8 mouse cellular contexts compared by ENCODE assay signal in genomic region chr7:25248018-25248647, GRCm38 (mm10). TPM values are rescaled to one million over a fixed set of nuclear protein-coding genes. Genes with fewer than 3 reads are reported as not detected.
DNase-seq lines count a peak whose midpoint lies in the region; ATAC-seq lines count a peak whose summit lies in the region.

No protein-coding gene starts in this region.

- H3K27me3 ChIP-seq in hindbrain, embryonic 11.5 days (ENCODE audit: control insufficient read depth, insufficient read depth, low read length) = no peaks in the 10 kb centered on the region
- no peaks in the 10 kb centered on the region for H3K27me3 ChIP-seq in midbrain, embryonic 12.5 days

- no peaks in the 10 kb centered on the region for H3K36me3 ChIP-seq in hindbrain, embryonic 11.5 days (ENCODE audit: control insufficient read depth, insufficient read depth, low read length)
- peaks cover 19% of the 10 kb centered on the region for H3K36me3 ChIP-seq in midbrain, embryonic 12.5 days

- H3K27ac ChIP-seq in hindbrain, embryonic 11.5 days (ENCODE audit: low read depth, low read length) = peak overlapping the region; percentile 89
- H3K27ac ChIP-seq in midbrain, embryonic 12.5 days (replicated peaks) = peak overlapping the region; percentile 89

- intact Hi-C loops in left cerebral cortex, postnatal 14 days (cut with DNase I) = loop anchor here (2.0 kb wide), 1 partner anchor 31 kb away; no protein-coding TSS in a partner anchor

- H3K4me2 ChIP-seq in hindbrain, embryonic 11.5 days (replicated peaks; ENCODE audit: low read depth, low read length) = peak overlapping the region; percentile 94
- peak overlapping the region; percentile 92 for H3K4me2 ChIP-seq in midbrain, embryonic 12.5 days (replicated peaks)

- 0 out of 2 replicates have a peak, but pooled peaks have one; percentile 19 for ATAC-seq in hindbrain, embryonic 11.5 days (ENCODE audit: low FRiP score)
- ATAC-seq in midbrain, embryonic 12.5 days (ENCODE audit: low FRiP score, low read depth) = peak; percentile 16; the same call in 1 of the 2 replicates

- WGBS in hindbrain, embryonic 11.5 days = 1% methylated on average over 18 of the region's 18 CpGs
- WGBS in midbrain, embryonic 12.5 days = under 1% methylated on average over 18 of the region's 18 CpGs

- H3K9me3 ChIP-seq in hindbrain, embryonic 11.5 days (ENCODE audit: control insufficient read depth, low read length) = no peaks in the 10 kb centered on the region
- H3K9me3 ChIP-seq in midbrain, embryonic 12.5 days = no peaks in the 10 kb centered on the region

- peaks cover 12% of the 10 kb centered on the region for H3K4me1 ChIP-seq in hindbrain, embryonic 11.5 days (replicated peaks; ENCODE audit: control insufficient read depth, insufficient read depth, low read length)
- H3K4me1 ChIP-seq in midbrain, embryonic 12.5 days = peaks cover 50% of the 10 kb centered on the region

- peak; percentile 74 to 84 for DNase-seq in adrenal gland, adult (ENCODE audit: inconsistent age in 2 of 2, low spot score in 1 of 2)
- no peak for DNase-seq in adrenal gland, adult 8-10 months
- DNase-seq in Muller cell, postnatal 12 days (ENCODE audit: inconsistent ontology term) = peak; percentile 82
- DNase-seq in fibroblast of lung, adult 2 months (ENCODE audit: low read depth) = peak; percentile 45
- peak; percentile 53 for DNase-seq in hindbrain, embryonic 11.5 days (ENCODE audit: low spot score)
- peak; percentile 81 to 88 for DNase-seq in left cerebral cortex, postnatal 14 days (ENCODE audit: low spot score in 2 of 2)
- peak; percentile 73 for DNase-seq in testis, postnatal 10 days (ENCODE audit: low spot score)

- H3K9ac ChIP-seq in hindbrain, embryonic 11.5 days (ENCODE audit: low read depth, low read length) = peak overlapping the region; percentile 79
- H3K9ac ChIP-seq in midbrain, embryonic 12.5 days (replicated peaks) = peak overlapping the region; percentile 83

- H3K4me3 ChIP-seq in hindbrain, embryonic 11.5 days (ENCODE audit: low read depth, low read length) = peak overlapping the region; percentile 90
- peak overlapping the region; percentile 90 for H3K4me3 ChIP-seq in midbrain, embryonic 12.5 days

RNA-seq across cellular contexts. Expression of gene Erf, which starts 2.4 kb away (rescaled TPM):
- total RNA-seq in adrenal gland, adult 8-10 months (2022) = 10 to 100 TPM; 23.6 to 29.4 (median 27.2) TPM
- polyA plus RNA-seq in hindbrain, embryonic 11.5 days (2014; fragmentation: Nextera tagmentation; extraction: Ambion mirVana) = 12.8 and 14.2 TPM in 2 replicates
- total RNA-seq in left cerebral cortex, postnatal 14 days (2021) = 10 to 100 TPM; 68.6 to 70.7 TPM
- 8.8 and 10.0 TPM in 2 replicates for polyA plus RNA-seq in midbrain, embryonic 12.5 days (2016; fragmentation: Nextera tagmentation; extraction: Ambion mirVana)

RNA-seq across cellular contexts. Expression of gene Gsk3a, which starts 10.5 kb away (rescaled TPM):
- total RNA-seq in adrenal gland, adult 8-10 months (2022) = 100 to 1,000 TPM in 3 of 4 experiments, 10 to 100 TPM in 1; 99.2 to 107 (median 104) TPM
- 14.1 and 16.1 TPM in 2 replicates for polyA plus RNA-seq in hindbrain, embryonic 11.5 days (2014; fragmentation: Nextera tagmentation; extraction: Ambion mirVana)
- total RNA-seq in left cerebral cortex, postnatal 14 days (2021) = 100 to 1,000 TPM; 201 to 203 TPM
- 17.9 and 19.0 TPM in 2 replicates for polyA plus RNA-seq in midbrain, embryonic 12.5 days (2016; fragmentation: Nextera tagmentation; extraction: Ambion mirVana)

RNA-seq across cellular contexts. Expression of gene Cic, which starts 19.4 kb away (rescaled TPM):
- 100 to 1,000 TPM; 118 to 195 (median 151) TPM for total RNA-seq in adrenal gland, adult 8-10 months (2022)
- 25.4 and 39.0 TPM in 2 replicates for polyA plus RNA-seq in hindbrain, embryonic 11.5 days (2014; fragmentation: Nextera tagmentation; extraction: Ambion mirVana)
- 100 to 1,000 TPM; 246 to 255 TPM for total RNA-seq in left cerebral cortex, postnatal 14 days (2021)
- 39.4 and 40.8 TPM in 2 replicates for polyA plus RNA-seq in midbrain, embryonic 12.5 days (2016; fragmentation: Nextera tagmentation; extraction: Ambion mirVana)

RNA-seq across cellular contexts. Expression of gene Zfp526, which starts 26.9 kb away (rescaled TPM):
- 10 to 100 TPM; 11.7 to 16.1 (median 14.2) TPM for total RNA-seq in adrenal gland, adult 8-10 months (2022)
- polyA plus RNA-seq in hindbrain, embryonic 11.5 days (2014; fragmentation: Nextera tagmentation; extraction: Ambion mirVana) = 2.9 and 3.9 TPM in 2 replicates
- 10 to 100 TPM in 1 of 2 experiments, 1 to 10 TPM in 1; 9.2 to 10.3 TPM for total RNA-seq in left cerebral cortex, postnatal 14 days (2021)
- 2.3 and 2.5 TPM in 2 replicates for polyA plus RNA-seq in midbrain, embryonic 12.5 days (2016; fragmentation: Nextera tagmentation; extraction: Ambion mirVana)

RNA-seq across cellular contexts. Expression of gene Dedd2, which starts 27.7 kb away (rescaled TPM):
- total RNA-seq in adrenal gland, adult 8-10 months (2022) = 10 to 100 TPM; 15.6 to 22.2 (median 19.1) TPM
- polyA plus RNA-seq in hindbrain, embryonic 11.5 days (2014; fragmentation: Nextera tagmentation; extraction: Ambion mirVana) = 7.3 and 8.5 TPM in 2 replicates
- total RNA-seq in left cerebral cortex, postnatal 14 days (2021) = 10 to 100 TPM; 25.0 to 26.0 TPM
- polyA plus RNA-seq in midbrain, embryonic 12.5 days (2016; fragmentation: Nextera tagmentation; extraction: Ambion mirVana) = 11.7 and 12.2 TPM in 2 replicates
